Mouse (Mus musculus) WW6 (cell line): ENCODE measurements around the gene Rsl24d1.
"Not testable (repeated sequence)": the region's sequence is repeated elsewhere in the genome, so short reads cannot be mapped to it uniquely, and the experiment has no call there.

Experiments used
- DNase-seq: peaks from one replicate; pipeline ENCODE4 v3.0.0-alpha.2; 2013; ENCODE audit warnings: low read depth, low spot score

Gene Rsl24d1

GRCm38 (mm10) chr9:73101536-73101935, 11.7 kb upstream of the Rsl24d1 start, which contains the start of gene Khdc3:
Gene Khdc3 (plus strand): TSS chr9:73101836.
- DNase-seq = no peak

- no peak for DNase-seq
Measured at GRCm38 (mm10) chr9:73102181-73102580, 11.0 kb upstream of the Rsl24d1 start, which contains the start of gene Gm20509. Gene Gm20509 (plus strand): TSS chr9:73102470.

GRCm38 (mm10) chr9:73103159-73103879, 9.9 kb upstream of the Rsl24d1 start:
- no peak for DNase-seq

GRCm38 (mm10) chr9:73103880-73104198, 9.4 kb upstream of the Rsl24d1 start:
- DNase-seq = no peak

GRCm38 (mm10) chr9:73105141-73105540, 8.1 kb upstream of the Rsl24d1 start:
- no peak for DNase-seq

- DNase-seq = no peak
Measured at GRCm38 (mm10) chr9:73105771-73106170, 7.5 kb upstream of the Rsl24d1 start.

- DNase-seq = not testable (repeated sequence)
Measured at GRCm38 (mm10) chr9:73116704-73117103, 3.5 kb downstream of the Rsl24d1 start.

GRCm38 (mm10) chr9:73118012-73118411, 4.8 kb downstream of the Rsl24d1 start:
- no peak for DNase-seq

- no peak for DNase-seq
Measured at GRCm38 (mm10) chr9:73121735-73122134, 8.5 kb downstream of the Rsl24d1 start.

- no peak for DNase-seq
Measured at GRCm38 (mm10) chr9:73125043-73125570, 11.9 kb downstream of the Rsl24d1 start.

- DNase-seq = no peak
Measured at GRCm38 (mm10) chr9:73127457-73127856, 14.2 kb downstream of the Rsl24d1 start.

GRCm38 (mm10) chr9:73129875-73130274, 16.6 kb downstream of the Rsl24d1 start:
- no peak for DNase-seq

GRCm38 (mm10) chr9:73130529-73130928, 17.3 kb downstream of the Rsl24d1 start:
- DNase-seq = no peak

GRCm38 (mm10) chr9:73137341-73137886, 24.2 kb downstream of the Rsl24d1 start:
- DNase-seq = no peak

GRCm38 (mm10) chr9:73154347-73154746, 41.1 kb downstream of the Rsl24d1 start:
- DNase-seq = no peak

- DNase-seq = no peak
Measured at GRCm38 (mm10) chr9:73157968-73158367, 44.7 kb downstream of the Rsl24d1 start.

GRCm38 (mm10) chr9:73159265-73159664, 46.0 kb downstream of the Rsl24d1 start:
- no peak for DNase-seq

GRCm38 (mm10) chr9:73162571-73163333, 49.5 kb downstream of the Rsl24d1 start:
- DNase-seq = peak; percentile 59

GRCm38 (mm10) chr9:73165631-73166030, 52.4 kb downstream of the Rsl24d1 start:
- DNase-seq = no peak
